Mouse (Mus musculus): ENCODE measurements around the gene Maz. TPM values are rescaled to one million over a fixed set of nuclear protein-coding genes. Genes with fewer than 3 reads are reported as not detected.
A peak's percentile ranks its signal among the peaks of the same experiment; 100 is the strongest.

Gene Maz
- total RNA-seq (2022) = 100 to 1,000 TPM; 204 to 209 (median 206) TPM

- DNase-seq (ENCODE audit: low spot score in 2 of 2) = peak; percentile 99
Observed at GRCm38 (mm10) chr7:127026984-127027726, at the start of gene Maz. TSS of gene Maz (minus strand) at chr7:127027037.

- no peak for DNase-seq (ENCODE audit: low spot score in 2 of 2)
Observed at GRCm38 (mm10) chr7:127076188-127076587, 49.4 kb upstream of the Maz start.

- DNase-seq (ENCODE audit: low spot score in 2 of 2) = no peak
Observed at GRCm38 (mm10) chr7:127073221-127073620, 46.4 kb upstream of the Maz start.

- DNase-seq (ENCODE audit: low spot score in 2 of 2) = no peak
Observed at GRCm38 (mm10) chr7:127070871-127071413, 44.1 kb upstream of the Maz start.

GRCm38 (mm10) chr7:127066317-127066716 lies 39.5 kb upstream of the Maz start:
- DNase-seq (ENCODE audit: low spot score in 2 of 2) = no peak

GRCm38 (mm10) chr7:127065538-127065937 lies 38.7 kb upstream of the Maz start:
- no peak for DNase-seq (ENCODE audit: low spot score in 2 of 2)

GRCm38 (mm10) chr7:127055026-127055585 lies 28.3 kb upstream of the Maz start:
- DNase-seq (ENCODE audit: low spot score in 2 of 2) = no peak

GRCm38 (mm10) chr7:127041851-127042672 lies 15.2 kb upstream of the Maz start, which contains the start of gene Kif22:
TSS of gene Kif22 (minus strand) at chr7:127042471.
- DNase-seq (ENCODE audit: low spot score in 2 of 2) = peak; percentile 78 to 88

- DNase-seq (ENCODE audit: low spot score in 2 of 2) = no peak
Observed at GRCm38 (mm10) chr7:127031244-127031643, 4.4 kb upstream of the Maz start.

GRCm38 (mm10) chr7:127030172-127030571 lies 3.3 kb upstream of the Maz start:
- DNase-seq (ENCODE audit: low spot score in 2 of 2) = no peak

- no peak for DNase-seq (ENCODE audit: low spot score in 2 of 2)
Observed at GRCm38 (mm10) chr7:127027885-127028284, 1.0 kb upstream of the Maz start.

GRCm38 (mm10) chr7:127026616-127026983 lies 237 bp downstream of the Maz start:
- no peak for DNase-seq (ENCODE audit: low spot score in 2 of 2)

- no peak for DNase-seq (ENCODE audit: low spot score in 2 of 2)
Observed at GRCm38 (mm10) chr7:127026161-127026600, 656 bp downstream of the Maz start.

- no peak for DNase-seq (ENCODE audit: low spot score in 2 of 2)
Observed at GRCm38 (mm10) chr7:127025556-127026160, 1.2 kb downstream of the Maz start.

GRCm38 (mm10) chr7:127024755-127025555 lies 1.9 kb downstream of the Maz start:
- DNase-seq (ENCODE audit: low spot score in 2 of 2) = peak; percentile 78 to 84

- DNase-seq (ENCODE audit: low spot score in 2 of 2) = no peak
Observed at GRCm38 (mm10) chr7:127023896-127024690, 2.7 kb downstream of the Maz start.

- no peak for DNase-seq (ENCODE audit: low spot score in 2 of 2)
Observed at GRCm38 (mm10) chr7:127023272-127023691, 3.6 kb downstream of the Maz start.

GRCm38 (mm10) chr7:127022528-127023271 lies 4.1 kb downstream of the Maz start:
- DNase-seq (ENCODE audit: low spot score in 2 of 2) = no peak
